Mouse (Mus musculus) intestine, postnatal 0 days (tissue): Measurements from ENCODE around the gene Mitf. TPM values are rescaled to one million over a fixed set of nuclear protein-coding genes. Genes with fewer than 3 reads are reported as not detected.

Source experiments
- ATAC-seq: fragments of 200-750 bp; cut with Nextera tagmentation; 2 replicates; pipeline ENCODE4 v1.8.0; 2017; ENCODE audit warnings: mild to moderate bottlenecking, moderate TSS enrichment, moderate library complexity
- H3K27ac ChIP-seq: fragments of 300-500 bp; sonication (generic); 2 replicates; pipeline ENCODE4 v1.5.1; 2014; ENCODE audit warnings: mild to moderate bottlenecking, low read depth, low read length, moderate library complexity
- H3K27me3 ChIP-seq: fragments of 300-500 bp; sonication (generic); replicated peaks from 2 replicates; pipeline ENCODE4 v1.6.1; 2014; ENCODE audit warnings: low read length, mixed read lengths; ENCODE audit not compliant: control insufficient read depth, insufficient read depth
- H3K36me3 ChIP-seq: fragments of 300-500 bp; sonication (generic); 2 replicates; pipeline ENCODE4 v1.6.1; 2014; ENCODE audit warnings: mild to moderate bottlenecking, moderate library complexity; ENCODE audit not compliant: control insufficient read depth, insufficient read depth
- H3K4me1 ChIP-seq: fragments of 300-500 bp; sonication (generic); replicated peaks from 2 replicates; pipeline ENCODE4 v1.6.1; 2014; ENCODE audit warnings: antibody characterized with exemption, low read length, mixed read lengths; ENCODE audit not compliant: control insufficient read depth, insufficient read depth
- H3K4me2 ChIP-seq: fragments of 300-500 bp; sonication (generic); replicated peaks from 2 replicates; pipeline ENCODE4 v1.6.1; 2014; ENCODE audit warnings: low read depth, mild to moderate bottlenecking, moderate library complexity
- H3K4me3 ChIP-seq: fragments of 300-500 bp; sonication (generic); 2 replicates; pipeline ENCODE4 v1.5.1; 2014; ENCODE audit warnings: low read depth, low read length
- H3K9ac ChIP-seq: fragments of 300-500 bp; sonication (generic); 2 replicates; pipeline ENCODE4 v1.6.1; 2014; ENCODE audit warnings: mild to moderate bottlenecking, low read depth, low read length
- H3K9me3 ChIP-seq: fragments of 300-500 bp; sonication (generic); 2 replicates; pipeline ENCODE4 v1.6.1; 2016; ENCODE audit warnings: mixed run types; ENCODE audit not compliant: control insufficient read depth
- CTCF ChIP-seq: sonication (generic); IDR thresholded peaks from 2 replicates; pipeline ENCODE4 v1.5.1; 2016; ENCODE audit warnings: low read depth, mild to moderate bottlenecking, control low read depth, antibody characterized with exemption, moderate library complexity
- WGBS: fragments of 180-500 bp; shearing (Covaris S2); extraction: QIAGEN DNeasy Blood & Tissue Kit; methylation state at CpG from one replicate; pipeline ENCODE4 v1.1.7; 2014; 5-methylcytosine and 5-hydroxymethylcytosine counted together
- polyA plus RNA-seq: library from polyadenylated mRNA; unstranded; fragments of >200 nt; fragmentation: Nextera tagmentation; extraction: Ambion mirVana; gene quantifications from 2 replicates; pipeline ENCODE4 v1.2.1, GENCODE M21; 2015

Gene Mitf
- polyA plus RNA-seq, 1 experiment from 2014 or later: 0.74 TPM

GRCm38 (mm10) chr6:97767836-97768235 is 39.0 kb upstream of the Mitf start:
- no peaks in the 10 kb centered on the region for H3K36me3 ChIP-seq
- H3K9ac ChIP-seq: no peak overlapping the region
- no peak for ATAC-seq
- no peaks in the 10 kb centered on the region for H3K9me3 ChIP-seq
- no peak overlapping the region for H3K4me2 ChIP-seq
- TF ChIP-seq CTCF: no peak
- no peak overlapping the region for H3K4me3 ChIP-seq
- WGBS: 75% methylated on average over 2 of the region's 2 CpGs
- no peaks in the 10 kb centered on the region for H3K27me3 ChIP-seq
- no peak overlapping the region for H3K27ac ChIP-seq
- H3K4me1 ChIP-seq: no peaks in the 10 kb centered on the region

- 89% methylated on average over 7 of the region's 7 CpGs for WGBS
- TF ChIP-seq CTCF: no peak
- ATAC-seq: no peak
- no peaks in the 10 kb centered on the region for H3K9me3 ChIP-seq
- no peak overlapping the region for H3K4me2 ChIP-seq
- H3K27ac ChIP-seq: no peak overlapping the region
- H3K9ac ChIP-seq: no peak overlapping the region
- H3K36me3 ChIP-seq: no peaks in the 10 kb centered on the region
- no peak overlapping the region for H3K4me3 ChIP-seq
- no peaks in the 10 kb centered on the region for H3K4me1 ChIP-seq
- no peaks in the 10 kb centered on the region for H3K27me3 ChIP-seq
Measured at GRCm38 (mm10) chr6:97769549-97769948, 37.3 kb upstream of the Mitf start.

- TF ChIP-seq CTCF: no peak
- 75% methylated on average over 5 of the region's 5 CpGs for WGBS
- Histone ChIP-seq H3K9ac (no peak overlapping the region), H3K4me1 (no peaks in the 10 kb centered on the region), H3K27me3 (no peaks in the 10 kb centered on the region), H3K4me2 (no peak overlapping the region), H3K4me3 (no peak overlapping the region), H3K36me3 (no peaks in the 10 kb centered on the region), H3K9me3 (no peaks in the 10 kb centered on the region), H3K27ac (no peak overlapping the region)
- ATAC-seq: no peak
Measured at GRCm38 (mm10) chr6:97781316-97781715, 25.5 kb upstream of the Mitf start.

GRCm38 (mm10) chr6:97782291-97782690 is 24.6 kb upstream of the Mitf start:
- Histone ChIP-seq H3K27ac (no peak overlapping the region), H3K36me3 (no peaks in the 10 kb centered on the region), H3K4me2 (no peak overlapping the region), H3K27me3 (no peaks in the 10 kb centered on the region), H3K9me3 (no peaks in the 10 kb centered on the region), H3K9ac (no peak overlapping the region), H3K4me1 (no peaks in the 10 kb centered on the region), H3K4me3 (no peak overlapping the region)
- TF ChIP-seq CTCF: no peak
- no peak for ATAC-seq
- 88% methylated on average over 6 of the region's 6 CpGs for WGBS

- Histone ChIP-seq H3K4me2 (no peak overlapping the region), H3K4me3 (no peak overlapping the region), H3K9me3 (no peaks in the 10 kb centered on the region), H3K9ac (no peak overlapping the region), H3K27me3 (no peaks in the 10 kb centered on the region), H3K36me3 (no peaks in the 10 kb centered on the region), H3K27ac (no peak overlapping the region), H3K4me1 (no peaks in the 10 kb centered on the region)
- no peak for ATAC-seq
- WGBS: 87% methylated on average over 4 of the region's 4 CpGs
- TF ChIP-seq CTCF: no peak
Measured at GRCm38 (mm10) chr6:97786871-97787270, 20.0 kb upstream of the Mitf start.

- Histone ChIP-seq H3K4me2 (no peak overlapping the region), H3K9ac (no peak overlapping the region), H3K4me1 (no peaks in the 10 kb centered on the region), H3K4me3 (no peak overlapping the region), H3K9me3 (no peaks in the 10 kb centered on the region), H3K36me3 (no peaks in the 10 kb centered on the region), H3K27ac (no peak overlapping the region), H3K27me3 (no peaks in the 10 kb centered on the region)
- WGBS: 77% methylated on average over 9 of the region's 9 CpGs
- ATAC-seq: no peak
- TF ChIP-seq CTCF: no peak
Measured at GRCm38 (mm10) chr6:97788361-97788974, 18.4 kb upstream of the Mitf start.

- 58% methylated on average over 7 of the region's 7 CpGs for WGBS
- H3K36me3 ChIP-seq: no peaks in the 10 kb centered on the region
- no peak overlapping the region for H3K9ac ChIP-seq
- no peak overlapping the region for H3K4me2 ChIP-seq
- H3K27ac ChIP-seq: no peak overlapping the region
- H3K4me1 ChIP-seq: no peaks in the 10 kb centered on the region
- no peak for TF ChIP-seq CTCF
- ATAC-seq: no peak
- H3K27me3 ChIP-seq: no peaks in the 10 kb centered on the region
- H3K4me3 ChIP-seq: no peak overlapping the region
- H3K9me3 ChIP-seq: no peaks in the 10 kb centered on the region
Measured at GRCm38 (mm10) chr6:97789700-97790099, 17.2 kb upstream of the Mitf start.
